Mouse (Mus musculus) liver, embryonic 14.5 days (tissue): ENCODE data around the gene Jarid2.

Experiments
- CTCF ChIP-seq: IDR thresholded peaks from 2 replicates; pipeline ENCODE4 v1.5.1; 2016; ENCODE audit warnings: antibody characterized with exemption, low read depth, control low read depth
- EP300 ChIP-seq: IDR thresholded peaks from 2 replicates; pipeline ENCODE4 v1.6.1; 2016; ENCODE audit warnings: antibody characterized with exemption, low read depth

DNA sequence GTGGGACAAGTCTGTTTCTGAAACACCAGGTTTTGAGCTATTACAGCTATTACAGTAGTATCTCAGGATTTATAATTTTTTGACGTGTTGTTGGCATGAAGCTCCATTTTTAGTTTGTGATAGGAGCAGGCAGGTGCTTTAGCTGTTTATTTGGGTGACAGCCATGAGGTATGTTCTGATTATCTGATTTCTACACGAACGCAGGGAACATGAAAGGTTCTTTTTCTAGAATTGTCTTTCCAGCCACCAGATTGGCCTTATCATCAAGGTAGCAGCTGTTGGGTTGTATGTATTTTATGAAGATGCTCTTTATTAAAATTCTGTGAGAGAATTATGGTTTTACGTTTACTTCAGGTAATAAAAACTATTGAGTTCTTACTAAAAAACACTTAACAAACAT lies 45.1 kb downstream of the Jarid2 start:
- TF ChIP-seq CTCF, result no peak
- no peak for TF ChIP-seq EP300
